Mouse (Mus musculus) limb, embryonic 14.5 days (tissue): ENCODE measurements around the gene Tsen34. TPM values are rescaled to one million over a fixed set of nuclear protein-coding genes. Genes with fewer than 3 reads are reported as not detected.
"Not testable (repeated sequence)": the region's sequence is repeated elsewhere in the genome, so short reads cannot be mapped to it uniquely, and the experiment has no call there.

Experiments used
- ATAC-seq: fragments of 200-750 bp; cut with Nextera tagmentation; 2 replicates; pipeline ENCODE4 v1.8.0; 2017; ENCODE audit warnings: low read depth, moderate number of reproducible peaks, moderate TSS enrichment; ENCODE audit not compliant: low FRiP score
- DNase-seq: peaks from one replicate; pipeline ENCODE4 v3.0.0-alpha.2; 2015; ENCODE audit warnings: low spot score
- H3K27ac ChIP-seq: fragments of 300-500 bp; sonication (generic); replicated peaks from 2 replicates; pipeline ENCODE4 v1.5.1; 2014; ENCODE audit warnings: low read depth, mild to moderate bottlenecking, low read length, moderate library complexity, mixed read lengths
- H3K27me3 ChIP-seq: fragments of 300-500 bp; sonication (generic); 2 replicates; pipeline ENCODE4 v1.6.1; 2014; ENCODE audit warnings: low read length, mixed read lengths; ENCODE audit not compliant: control insufficient read depth, insufficient read depth
- H3K36me3 ChIP-seq: fragments of 300-500 bp; sonication (generic); 2 replicates; pipeline ENCODE4 v1.6.1; 2014; ENCODE audit warnings: mild to moderate bottlenecking, low read length, moderate library complexity, mixed read lengths; ENCODE audit not compliant: control insufficient read depth, insufficient read depth
- H3K4me1 ChIP-seq: fragments of 300-500 bp; sonication (generic); 2 replicates; pipeline ENCODE4 v1.6.1; 2014; ENCODE audit warnings: antibody characterized with exemption, low read length, mixed read lengths; ENCODE audit not compliant: control insufficient read depth, insufficient read depth
- H3K4me2 ChIP-seq: fragments of 300-500 bp; sonication (generic); replicated peaks from 2 replicates; pipeline ENCODE4 v1.6.1; 2014; ENCODE audit warnings: low read depth, mild to moderate bottlenecking, low read length, moderate library complexity; ENCODE audit not compliant: severe bottlenecking
- H3K4me3 ChIP-seq: fragments of 300-500 bp; sonication (generic); replicated peaks from 2 replicates; pipeline ENCODE4 v1.5.1; 2014; ENCODE audit warnings: low read length
- H3K9ac ChIP-seq: fragments of 300-500 bp; sonication (generic); 2 replicates; pipeline ENCODE4 v1.6.1; 2014; ENCODE audit warnings: mild to moderate bottlenecking, low read depth, low read length, moderate library complexity; ENCODE audit not compliant: severe bottlenecking
- H3K9me3 ChIP-seq: fragments of 300-500 bp; sonication (generic); 2 replicates; pipeline ENCODE4 v1.6.1; 2016; ENCODE audit warnings: low read length; ENCODE audit not compliant: control insufficient read depth
- POLR2A ChIP-seq: fragments of 200-500 bp; IDR thresholded peaks from 2 replicates; pipeline ENCODE4 v1.8.0; 2012; ENCODE audit warnings: inconsistent platforms, mild to moderate bottlenecking, moderate library complexity, borderline replicate concordance; ENCODE audit not compliant: insufficient read depth, insufficient read length; ENCODE audit errors: extremely low read depth
- WGBS: fragments of 180-500 bp; shearing (Covaris S2); extraction: QIAGEN DNeasy Blood & Tissue Kit; methylation state at CpG from one replicate; pipeline ENCODE4 v1.1.7; 2014; 5-methylcytosine and 5-hydroxymethylcytosine counted together
- polyA plus RNA-seq, 2 experiments: library from polyadenylated mRNA; depleted of rRNA in 1 of 2; stranded (reverse) in 1 of 2; unstranded in 1 of 2; fragments of >200 nt; fragmentation: Nextera tagmentation in 1 of 2; extraction: Ambion mirVana in 1 of 2; gene quantifications; 2 replicates each; pipeline versions ENCODE4 v1.2.1 to v1.2.3; 2012 to 2014

Gene Tsen34
- polyA plus RNA-seq, 2 experiments: 193 to 273 TPM

GRCm38 (mm10) chr7:3698471-3698870, 5.8 kb downstream of the Tsen34 start:
- TF ChIP-seq POLR2A: no peak
- Histone ChIP-seq H3K27me3 (no peaks in the 10 kb centered on the region), H3K4me1 (peaks cover 7% of the 10 kb centered on the region), H3K9ac (no peak overlapping the region), H3K4me3 (no peak overlapping the region), H3K4me2 (no peak overlapping the region), H3K36me3 (peaks cover 49% of the 10 kb centered on the region), H3K27ac (no peak overlapping the region), H3K9me3 (no peaks in the 10 kb centered on the region)
- ATAC-seq (no peak), DNase-seq (no peak)
- 93% methylated on average over 6 of the region's 6 CpGs for WGBS

GRCm38 (mm10) chr7:3703148-3703878, 10.7 kb downstream of the Tsen34 start:
- no peak for TF ChIP-seq POLR2A
- H3K36me3 ChIP-seq: peaks cover 64% of the 10 kb centered on the region
- peak; percentile 5; the same call in 1 of the 2 replicates for ATAC-seq

DNA sequence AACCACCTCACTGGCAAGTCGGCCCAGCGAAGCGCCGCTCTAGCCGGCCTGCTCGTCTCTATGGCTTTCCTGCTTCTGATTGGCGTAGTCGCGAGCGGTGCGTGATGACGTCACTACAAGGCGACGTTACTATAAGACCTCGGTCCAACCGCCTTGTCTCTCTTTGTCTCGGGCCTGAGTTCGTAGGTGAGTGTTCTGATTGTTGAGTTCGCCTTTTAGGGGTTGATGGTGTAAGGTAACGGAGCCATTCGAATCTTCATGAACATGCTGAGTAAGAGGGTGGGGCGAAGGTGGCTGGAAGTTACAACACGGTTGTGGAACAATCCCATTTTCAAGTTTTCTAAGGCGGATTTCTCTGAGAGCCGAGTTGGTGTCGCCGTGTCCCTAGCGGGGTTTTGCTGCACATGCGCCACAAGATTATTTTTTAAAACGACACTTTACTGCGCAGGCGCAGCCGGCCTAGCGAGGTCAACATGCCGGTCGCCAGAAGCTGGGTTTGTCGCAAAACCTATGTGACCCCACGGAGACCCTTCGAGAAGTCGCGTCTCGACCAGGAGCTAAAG, 11.3 kb downstream of the Tsen34 start, which contains the start of gene Rps9:
Gene Rps9 (plus strand): TSS at position 115 of the 563 bp plus-strand sequence.
- 2% methylated on average over 42 of the region's 42 CpGs for WGBS
- H3K36me3 ChIP-seq: peaks cover 57% of the 10 kb centered on the region

More at GRCm38 (mm10) chr7:3703148-3703878, 10.7 kb downstream of the Tsen34 start:
- peaks cover 3% of the 10 kb centered on the region; the same call in 1 of the 2 replicates for H3K4me1 ChIP-seq
- H3K27ac ChIP-seq: peak overlapping the region; percentile 71; the same call in 1 of the 2 replicates
- peak overlapping the region; percentile 87 for H3K4me2 ChIP-seq
- 21% methylated on average over 6 of the region's 6 CpGs for WGBS
- H3K4me3 ChIP-seq: peak overlapping the region; percentile 74
- DNase-seq: no peak
- peak overlapping the region; percentile 92 for H3K9ac ChIP-seq
- H3K27me3 ChIP-seq: no peaks in the 10 kb centered on the region
- no peaks in the 10 kb centered on the region for H3K9me3 ChIP-seq

GRCm38 (mm10) chr7:3704475-3704874, 11.8 kb downstream of the Tsen34 start:
- Histone ChIP-seq H3K27ac (peak overlapping the region; percentile 95), H3K4me1 (peaks cover 3% of the 10 kb centered on the region; the same call in 1 of the 2 replicates), H3K9me3 (no peaks in the 10 kb centered on the region), H3K4me3 (peak overlapping the region; percentile 74), H3K36me3 (peaks cover 52% of the 10 kb centered on the region), H3K27me3 (no peaks in the 10 kb centered on the region), H3K4me2 (peak overlapping the region; percentile 87), H3K9ac (peak overlapping the region; percentile 92)
- DNase-seq (no peak), ATAC-seq (peak; percentile 3; the same call in 1 of the 2 replicates)
- TF ChIP-seq POLR2A: no peak
- WGBS: under 1% methylated on average over 20 of the region's 20 CpGs

More for the DNA sequence above, 11.3 kb downstream of the Tsen34 start, which contains the start of gene Rps9:
- ATAC-seq: peak; percentile 95
- Histone ChIP-seq H3K27me3 (no peaks in the 10 kb centered on the region), H3K9ac (peak within 1 kb of the TSS; percentile 92), H3K4me1 (peaks cover 3% of the 10 kb centered on the region; the same call in 1 of the 2 replicates), H3K4me3 (peak within 1 kb of the TSS; percentile 74), H3K27ac (peak within 1 kb of the TSS; percentile 95), H3K4me2 (peak within 1 kb of the TSS; percentile 87), H3K9me3 (no peaks in the 10 kb centered on the region)
- peak; percentile 99; the same call in 1 of the 2 replicates for TF ChIP-seq POLR2A
- peak; percentile 99 for DNase-seq

DNA sequence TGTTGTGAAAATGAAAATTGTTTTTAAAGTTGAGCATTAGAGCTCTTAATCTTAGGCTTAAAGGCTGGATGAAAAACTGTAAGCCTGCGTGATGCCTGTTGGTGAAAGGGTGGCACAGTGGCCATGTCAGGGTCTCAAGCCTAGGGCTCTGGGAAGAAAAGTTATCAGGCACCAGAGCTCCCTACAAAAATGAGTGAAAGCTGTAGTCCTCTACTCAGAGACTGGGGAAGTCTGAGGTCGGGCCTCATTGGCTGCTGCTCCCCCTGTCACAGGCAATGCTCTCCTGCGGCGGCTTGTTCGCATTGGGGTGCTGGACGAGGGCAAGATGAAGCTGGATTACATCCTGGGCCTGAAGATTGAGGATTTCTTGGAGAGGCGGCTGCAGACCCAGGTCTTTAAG, 12.8 kb downstream of the Tsen34 start:
- DNase-seq: not testable (repeated sequence)
- peak overlapping the region; percentile 74 for H3K4me3 ChIP-seq
- peak overlapping the region; percentile 95; the same call in 1 of the 2 replicates for H3K27ac ChIP-seq

More for the DNA sequence above, 12.8 kb downstream of the Tsen34 start:
- Histone ChIP-seq H3K36me3 (peaks cover 44% of the 10 kb centered on the region), H3K9ac (peak overlapping the region; percentile 92), H3K4me2 (peak overlapping the region; percentile 87)
- not testable (repeated sequence) for ATAC-seq, H3K4me1 ChIP-seq, H3K9me3 ChIP-seq, H3K27me3 ChIP-seq
- 3% methylated on average over 5 of the region's 7 CpGs for WGBS
